Mouse (Mus musculus): ENCODE data around the gene 3425401B19Rik. TPM values are rescaled to one million over a fixed set of nuclear protein-coding genes. Genes with fewer than 3 reads are reported as not detected.

Gene 3425401B19Rik
- total RNA-seq, 2 experiments from 2014 or later: 137 to 194 TPM

- DNase-seq (ENCODE audit: low spot score in 2 of 2): no peak
These were observed 11.9 kb downstream of the 3425401B19Rik start for GRCm38 (mm10) chr14:32673178-32673577.

- peak in 1 of 2 experiments; percentile 12 for DNase-seq (ENCODE audit: low spot score in 2 of 2)
These were observed 22.0 kb downstream of the 3425401B19Rik start for GRCm38 (mm10) chr14:32663099-32663498.

DNA sequence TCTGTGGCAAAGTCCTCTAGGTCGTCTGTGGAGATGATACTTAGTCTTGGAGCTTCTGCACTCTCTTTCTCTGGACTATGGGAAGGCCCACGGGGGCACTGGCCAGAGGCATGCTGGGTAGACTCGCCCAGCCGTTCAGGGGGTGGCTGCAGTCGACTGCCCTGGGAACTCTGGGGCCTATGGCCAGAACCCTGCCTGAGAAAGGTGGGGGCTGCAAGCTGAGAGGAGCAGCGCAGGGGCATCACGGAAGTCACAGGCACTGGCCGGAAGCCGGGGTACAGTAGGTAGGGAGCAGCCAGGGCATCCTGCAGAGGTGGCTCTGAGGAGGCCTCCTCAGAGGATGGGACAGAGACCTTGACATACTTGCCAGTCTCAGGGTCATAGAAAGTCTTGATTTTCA is 25.3 kb downstream of the 3425401B19Rik start:
- no peak for DNase-seq (ENCODE audit: low spot score in 2 of 2)

GRCm38 (mm10) chr14:32638485-32638884 is 46.6 kb downstream of the 3425401B19Rik start:
- DNase-seq (ENCODE audit: low spot score in 2 of 2): no peak

- no peak for DNase-seq (ENCODE audit: low spot score in 2 of 2)
These were observed 50.9 kb downstream of the 3425401B19Rik start for GRCm38 (mm10) chr14:32634015-32634682.

DNA sequence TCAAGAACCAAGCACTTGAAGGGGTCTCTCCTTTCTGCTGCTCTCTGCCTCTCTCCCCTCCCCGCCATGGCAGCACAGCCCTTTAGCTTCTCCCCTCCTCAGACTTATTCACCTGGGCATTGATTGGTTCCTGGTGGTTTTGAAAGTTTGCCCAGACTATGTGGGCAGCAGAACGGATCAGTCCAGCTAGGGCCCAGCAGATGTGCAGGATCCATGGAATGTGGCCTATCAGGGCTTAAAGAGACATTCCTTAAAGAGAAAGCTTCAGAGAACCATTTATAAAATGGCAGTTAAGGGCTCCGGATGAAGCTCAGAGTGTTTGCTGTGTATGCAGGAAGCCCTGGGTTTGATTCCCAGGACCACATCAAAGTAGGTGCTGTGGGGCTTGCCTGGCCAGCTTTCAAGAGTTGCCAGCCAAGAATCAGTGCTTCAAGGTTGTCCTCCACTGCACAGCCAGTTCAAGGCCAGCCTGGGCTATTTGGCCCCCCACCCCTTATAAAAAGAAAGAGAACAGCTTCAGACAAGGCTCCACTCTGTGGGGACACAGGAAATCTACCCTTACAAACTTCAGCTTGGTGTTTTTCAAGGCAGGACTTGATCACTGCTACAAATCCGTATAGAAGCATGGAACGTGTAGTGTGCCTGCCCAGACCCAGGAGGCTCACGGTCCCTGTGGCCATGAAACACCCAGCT is 52.0 kb downstream of the 3425401B19Rik start:
- DNase-seq (ENCODE audit: low spot score in 2 of 2): no peak

DNA sequence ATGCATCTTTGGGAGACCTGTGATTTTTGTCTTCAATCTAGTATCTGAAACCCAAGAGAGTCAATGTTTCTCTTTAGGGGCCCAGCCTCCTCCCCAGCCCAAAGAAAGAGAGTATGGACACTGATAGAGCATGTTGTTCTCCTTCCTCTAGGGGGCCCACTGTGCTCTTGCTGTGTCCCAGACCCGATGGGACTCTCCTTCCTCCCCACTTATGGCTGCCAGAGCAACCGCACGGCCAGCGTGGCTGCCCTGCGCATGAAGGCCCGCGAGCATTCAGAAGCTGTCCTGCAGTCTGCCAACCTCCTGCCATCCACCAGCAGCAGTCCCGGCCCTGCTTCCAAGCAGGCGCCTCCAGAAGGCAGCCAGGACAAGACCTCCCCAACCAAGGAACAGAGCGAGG is 56.5 kb downstream of the 3425401B19Rik start:
- no peak for DNase-seq (ENCODE audit: low spot score in 2 of 2)

- no peak for DNase-seq (ENCODE audit: low spot score in 2 of 2)
These were observed 57.8 kb downstream of the 3425401B19Rik start for GRCm38 (mm10) chr14:32627271-32627670.

DNA sequence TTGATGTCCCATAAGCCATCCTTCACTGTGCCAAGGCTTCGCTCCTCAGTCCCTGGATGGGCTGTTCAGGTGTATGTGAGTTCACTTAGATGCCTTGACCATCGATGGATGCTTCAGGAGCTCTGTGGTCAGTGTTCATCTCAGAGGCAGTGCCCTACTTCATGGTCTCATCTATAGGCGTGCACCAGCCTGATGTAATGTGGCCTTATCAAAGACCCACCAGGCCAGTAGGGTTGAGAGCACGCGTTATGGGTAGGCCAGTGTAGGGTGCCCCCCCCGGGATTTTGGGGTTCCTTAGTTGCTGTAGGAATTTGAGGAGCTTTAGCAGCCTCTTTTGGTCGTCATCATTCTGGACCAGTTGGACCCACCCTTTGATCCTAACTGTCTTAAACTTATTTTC is 60.3 kb downstream of the 3425401B19Rik start:
- DNase-seq (ENCODE audit: low spot score in 2 of 2): no peak

DNA sequence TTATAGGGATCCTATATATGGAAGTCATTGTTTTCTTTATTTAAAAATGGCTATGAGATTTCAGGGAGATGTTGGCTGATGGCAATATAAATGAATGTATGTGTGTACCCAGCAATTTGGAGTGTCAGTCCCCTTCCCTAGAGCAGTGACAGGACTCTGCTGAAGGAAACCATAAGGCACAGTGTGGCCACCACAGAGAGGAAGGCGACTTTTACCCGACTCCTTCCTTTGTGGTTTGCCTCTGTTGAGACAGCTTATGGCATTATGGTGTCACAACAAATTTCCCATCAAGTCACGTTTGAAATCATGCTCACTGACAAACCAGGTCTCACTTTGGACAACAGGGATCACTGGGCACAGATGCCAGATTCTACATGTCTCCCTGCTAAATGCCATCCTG is 60.8 kb downstream of the 3425401B19Rik start:
- DNase-seq (ENCODE audit: low spot score in 2 of 2): no peak

DNA sequence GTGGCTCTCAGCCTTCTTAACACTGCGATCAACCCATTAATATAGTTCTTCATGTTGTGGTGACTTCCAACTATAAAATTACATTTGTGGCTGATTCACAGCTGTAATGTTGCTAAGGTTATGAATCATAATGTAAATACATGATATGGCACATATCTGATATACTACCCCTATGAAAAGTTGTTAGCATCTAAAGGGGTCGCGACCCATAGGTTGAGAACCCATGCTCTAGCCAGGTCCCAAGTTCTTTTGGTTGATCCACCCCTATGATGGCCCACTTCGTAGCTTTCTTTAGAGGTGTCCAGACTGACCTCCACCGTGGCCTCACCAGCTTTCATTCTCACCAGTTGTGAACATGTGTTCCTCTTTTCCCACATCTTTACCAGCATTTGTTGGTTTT is 67.8 kb downstream of the 3425401B19Rik start:
- no peak for DNase-seq (ENCODE audit: low spot score in 2 of 2)

DNA sequence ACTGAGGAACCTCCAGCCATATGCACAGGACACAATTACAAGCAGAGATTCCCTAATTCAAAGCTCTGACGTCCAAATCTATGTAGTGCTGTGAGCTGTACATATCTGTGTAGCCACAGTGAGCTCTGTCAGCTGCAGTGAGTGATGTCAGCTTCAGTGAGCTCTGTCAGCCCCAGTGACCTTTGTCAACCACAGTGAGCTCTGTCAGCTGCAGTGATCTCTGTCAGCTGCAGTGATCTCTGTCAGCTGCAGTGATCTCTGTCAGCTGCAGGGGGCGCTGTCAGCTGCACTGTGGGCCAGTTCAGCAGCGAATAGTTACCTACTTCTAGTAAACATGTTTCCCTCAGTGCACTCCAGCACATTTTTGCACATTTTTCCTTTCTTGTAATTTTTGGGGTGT is 75.7 kb downstream of the 3425401B19Rik start:
- DNase-seq (ENCODE audit: low spot score in 2 of 2): peak; percentile 42 to 50

Other genes with a start within 250 kb of the 3425401B19Rik start
- not detected for gene Slc18a3, start 220.4 kb downstream of the 3425401B19Rik start, total RNA-seq (2021)
- gene Chat, start 219.3 kb downstream of the 3425401B19Rik start, total RNA-seq (2021): not detected
- 10 to 100 TPM in 1 of 2 experiments, 1 to 10 TPM in 1; 10.0 to 13.6 TPM for gene Ercc6, start 171.8 kb downstream of the 3425401B19Rik start, total RNA-seq (2021)
- not detected for gene Prrxl1, start 85.9 kb downstream of the 3425401B19Rik start, total RNA-seq (2021)
- gene Tmem273, start 100.7 kb upstream of the 3425401B19Rik start, total RNA-seq (2021): 1 to 10 TPM in 1 of 2 experiments, under 1 TPM in 1; 0.70 to 1.1 TPM
- not detected for gene Fam170b, start 148.7 kb upstream of the 3425401B19Rik start, total RNA-seq (2021)
- gene Vstm4, start 171.5 kb upstream of the 3425401B19Rik start, total RNA-seq (2021): 10 to 100 TPM; 41.5 to 43.6 TPM

Measured in gastrocnemius, postnatal 4 days (tissue).